Mouse (Mus musculus) large intestine, adult 2 months (tissue): Measurements from ENCODE around the gene Mpv17l. TPM values are rescaled to one million over a fixed set of nuclear protein-coding genes. Genes with fewer than 3 reads are reported as not detected.

Experiments
- DNase-seq: peaks from one replicate; pipeline ENCODE4 v3.0.0-alpha.2; 2012; ENCODE audit warnings: low read depth, low spot score
- WGBS: fragments of 180-500 bp; shearing (Covaris S2); methylation state at CpG from one replicate; pipeline ENCODE4 v1.1.7; 2018; 5-methylcytosine and 5-hydroxymethylcytosine counted together
- polyA plus RNA-seq: library from polyadenylated mRNA; depleted of rRNA; stranded (reverse); fragments of >200 nt; gene quantifications from 2 replicates; pipeline ENCODE4 v1.2.3, GENCODE M21; 2012; rRNA removed

Gene Mpv17l
- polyA plus RNA-seq, 1 experiment: 4.6 TPM

DNA sequence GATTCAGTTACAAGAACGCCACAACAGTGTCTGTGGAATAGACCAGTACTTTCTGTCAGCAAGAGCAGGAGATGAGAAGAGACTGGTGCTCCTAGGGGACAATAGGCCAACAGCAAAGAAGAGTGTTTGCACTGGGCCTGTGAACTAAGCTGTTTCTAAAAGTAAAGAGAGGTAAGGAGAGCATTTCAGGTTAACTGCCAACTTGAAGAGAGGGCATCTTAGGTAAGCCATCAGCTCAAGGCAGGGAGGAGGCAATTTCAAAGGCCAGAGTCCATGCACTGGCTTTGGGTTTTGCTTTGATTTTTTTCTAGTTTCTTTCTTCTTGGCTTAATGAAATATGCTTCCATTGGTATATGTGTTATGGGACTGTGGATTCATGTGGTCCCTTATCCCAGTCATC, 91.1 kb downstream of the Mpv17l start:
- WGBS: 88% methylated on average over 1 of the region's 1 CpGs
- no peak for DNase-seq

DNA sequence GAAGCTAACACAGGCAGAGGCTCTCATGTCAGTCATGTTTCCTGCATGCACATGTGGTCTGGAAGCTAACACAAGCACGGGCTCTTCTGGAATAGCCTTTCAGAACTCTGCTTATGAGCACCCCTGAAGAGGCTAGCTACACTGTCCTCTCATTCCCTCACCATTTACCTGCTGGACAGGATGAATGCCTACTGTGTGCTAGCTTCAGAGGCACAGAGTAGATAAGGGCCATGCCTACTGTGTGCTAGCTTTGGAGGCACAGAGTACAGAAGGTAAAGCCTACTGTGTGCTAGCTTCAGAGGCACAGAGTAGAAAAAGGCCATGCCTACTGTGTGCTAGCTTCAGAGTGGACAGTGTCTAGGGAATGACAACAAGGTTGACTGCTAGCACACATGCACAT, 91.5 kb downstream of the Mpv17l start:
- DNase-seq: no peak
- WGBS: 73% methylated on average over 1 of the region's 1 CpGs

Other genes starting within 250 kb of the Mpv17l start
- 7.5 and 7.6 TPM in 2 replicates for gene Parn, start 235.0 kb upstream of the Mpv17l start, polyA plus RNA-seq
- gene Bfar, start 231.3 kb upstream of the Mpv17l start, polyA plus RNA-seq: 21.5 and 24.8 TPM in 2 replicates
- 1.6 and 2.2 TPM in 2 replicates for gene 3110001I22Rik, start 231.2 kb upstream of the Mpv17l start, polyA plus RNA-seq
- gene Pla2g10, start 172.2 kb upstream of the Mpv17l start, polyA plus RNA-seq: 14.4 and 18.5 TPM in 2 replicates
- gene Rrn3, start 122.5 kb upstream of the Mpv17l start, polyA plus RNA-seq: 7.7 and 8.5 TPM in 2 replicates
- 34.8 and 44.6 TPM in 2 replicates for gene Ntan1, start 84.3 kb upstream of the Mpv17l start, polyA plus RNA-seq
- gene Pdxdc1, start within 50 bp of the Mpv17l start, polyA plus RNA-seq: 235 and 281 TPM in 2 replicates
- 0.27 and 0.32 TPM in 2 replicates for gene 2900011O08Rik, start 83.4 kb downstream of the Mpv17l start, polyA plus RNA-seq
- gene Ifitm7, start 83.7 kb downstream of the Mpv17l start, polyA plus RNA-seq: not detected in 2 replicates